Mouse (Mus musculus): ENCODE measurements around the gene Anks1b.
"Not testable (repeated sequence)": the region's sequence is repeated elsewhere in the genome, so short reads cannot be mapped to it uniquely, and the experiment has no call there.

Gene Anks1b

DNA sequence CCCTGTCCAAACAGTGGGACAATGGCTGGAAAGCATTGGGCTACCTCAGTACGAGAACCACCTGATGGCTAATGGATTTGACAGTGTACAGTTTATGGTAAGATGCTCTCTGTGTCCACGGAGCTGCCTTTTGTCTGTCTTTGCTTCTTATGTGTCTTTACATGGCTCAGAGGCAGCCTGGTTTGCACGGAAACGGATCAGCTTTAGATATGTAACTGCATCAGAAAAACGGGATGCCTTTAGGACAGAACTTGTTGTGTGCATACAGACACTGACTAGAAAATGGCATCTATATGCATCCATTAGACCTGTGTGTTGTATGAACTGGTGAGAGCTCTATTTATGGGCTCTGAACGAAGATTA lies 703.8 kb downstream of the Anks1b start:
- no peak for DNase-seq (ENCODE audit: low spot score in 2 of 2)

DNA sequence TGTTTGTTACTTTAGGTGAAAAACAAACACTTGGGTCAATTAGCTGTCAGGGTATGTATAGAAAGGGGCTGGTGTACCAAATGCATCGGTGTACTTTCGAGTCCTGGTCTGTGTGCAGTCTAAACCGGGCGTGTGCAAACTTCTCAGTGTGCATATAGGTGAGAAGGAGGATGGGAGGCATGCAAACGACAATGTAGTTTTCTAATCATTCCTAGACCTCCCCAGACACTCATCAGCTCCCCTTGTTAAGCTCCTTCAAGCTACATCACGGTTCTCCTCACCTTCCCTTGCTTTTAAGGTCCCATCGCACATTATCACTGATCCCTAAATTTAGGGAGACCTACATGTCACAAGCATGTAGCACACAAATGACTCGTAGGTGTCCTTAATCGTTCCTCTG lies 704.5 kb downstream of the Anks1b start:
- no peak for DNase-seq (ENCODE audit: low spot score in 2 of 2)

DNA sequence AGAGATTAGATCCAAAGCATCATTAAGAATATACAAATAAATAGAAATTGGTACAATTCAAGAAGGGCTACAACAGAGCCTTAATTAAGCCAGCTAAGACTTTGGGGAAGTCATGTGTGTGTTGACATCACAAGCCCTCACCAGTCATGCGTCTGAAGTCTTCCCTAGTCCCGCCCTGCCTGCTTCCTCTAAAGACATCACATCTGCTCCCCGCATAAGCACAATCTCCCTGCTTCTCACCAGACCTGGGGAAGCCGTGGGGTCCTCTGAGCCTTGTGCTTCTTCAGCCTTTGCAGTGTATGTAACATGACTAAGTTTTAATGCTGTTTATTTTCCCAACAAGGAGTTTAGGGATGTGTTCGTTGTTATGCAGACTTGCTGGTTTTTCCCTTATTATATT lies 706.7 kb downstream of the Anks1b start:
- no peak for DNase-seq (ENCODE audit: low spot score in 2 of 2)

DNA sequence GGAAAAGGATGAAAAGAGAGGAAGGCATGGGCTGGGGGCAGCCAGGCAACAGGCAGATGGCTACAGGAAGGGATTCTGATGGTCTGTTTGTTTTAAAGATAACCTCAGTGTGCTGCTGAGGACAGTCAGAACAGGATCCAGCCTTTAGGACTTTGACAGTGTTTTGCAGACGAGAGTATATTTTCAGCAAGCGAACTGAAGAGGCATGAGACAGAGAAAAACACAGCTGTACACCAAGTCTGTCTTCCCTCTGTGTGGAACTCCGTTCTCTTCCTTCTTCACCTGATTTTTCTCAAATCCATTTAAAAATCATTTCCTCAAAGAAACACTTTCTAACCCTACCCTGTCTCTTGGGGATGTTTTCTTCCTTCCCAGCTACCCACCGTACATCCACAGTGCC lies 710.7 kb downstream of the Anks1b start:
- DNase-seq (ENCODE audit: low spot score in 2 of 2): no peak

DNA sequence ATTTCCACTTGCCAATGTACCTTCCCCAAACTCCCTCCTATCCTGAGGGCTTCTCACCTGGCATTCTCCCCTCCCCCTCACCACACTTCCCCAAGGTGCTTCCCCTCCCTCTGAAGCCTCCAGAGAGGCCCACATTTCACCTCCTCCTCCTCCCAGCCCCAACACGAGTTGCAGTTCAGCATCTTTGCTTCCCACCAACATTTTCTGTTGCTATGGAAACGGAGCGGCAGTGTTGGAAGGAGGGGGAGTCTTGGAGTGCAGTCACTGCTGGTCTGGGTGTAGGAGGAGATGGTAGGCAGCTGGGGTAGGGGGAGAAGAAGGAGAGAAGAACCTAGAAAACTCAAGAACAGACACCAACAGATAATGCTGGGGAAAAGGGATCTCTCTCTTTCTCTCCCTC lies 722.8 kb downstream of the Anks1b start:
- no peak for DNase-seq (ENCODE audit: low spot score in 2 of 2)

DNA sequence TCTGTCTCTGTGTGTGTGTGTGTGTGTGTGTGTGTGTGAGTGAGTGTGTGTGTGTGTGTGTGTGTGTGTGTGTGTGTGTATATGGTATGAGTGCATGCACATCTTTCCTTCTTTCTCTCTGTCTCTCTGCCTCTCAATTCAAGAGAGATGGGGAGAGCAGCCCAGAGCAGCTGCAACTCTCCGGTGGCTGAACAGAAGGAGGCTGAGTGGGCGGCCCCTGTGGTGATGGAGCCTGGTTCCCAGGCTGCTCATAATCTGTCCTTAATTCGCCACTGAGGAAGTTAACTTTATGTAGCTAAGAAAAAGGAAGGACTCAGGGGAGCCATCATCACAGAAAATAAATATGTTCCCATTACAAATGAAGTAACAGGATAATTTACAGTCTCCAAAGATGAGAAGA lies 723.3 kb downstream of the Anks1b start:
- DNase-seq (ENCODE audit: low spot score in 2 of 2): no peak

DNA sequence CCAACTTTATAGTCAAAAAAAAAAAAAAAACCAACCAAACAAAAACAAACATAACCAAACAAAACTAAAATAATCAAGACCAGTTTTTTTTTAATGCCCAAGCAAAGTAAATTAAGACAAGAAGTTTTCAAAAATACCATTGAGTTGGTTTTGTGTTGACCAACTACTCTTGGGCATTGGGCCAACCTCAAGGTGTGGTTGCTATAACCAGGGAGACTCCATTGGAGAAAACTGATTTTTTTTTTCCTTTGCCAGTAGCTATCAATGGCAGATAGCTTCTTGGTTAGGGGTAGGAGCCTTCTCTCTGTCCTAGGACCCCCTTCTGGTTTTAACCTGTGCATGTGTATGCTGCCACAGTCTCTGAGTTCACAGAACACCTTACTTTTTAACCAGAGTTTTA lies 725.8 kb downstream of the Anks1b start:
- DNase-seq (ENCODE audit: low spot score in 2 of 2): no peak

DNA sequence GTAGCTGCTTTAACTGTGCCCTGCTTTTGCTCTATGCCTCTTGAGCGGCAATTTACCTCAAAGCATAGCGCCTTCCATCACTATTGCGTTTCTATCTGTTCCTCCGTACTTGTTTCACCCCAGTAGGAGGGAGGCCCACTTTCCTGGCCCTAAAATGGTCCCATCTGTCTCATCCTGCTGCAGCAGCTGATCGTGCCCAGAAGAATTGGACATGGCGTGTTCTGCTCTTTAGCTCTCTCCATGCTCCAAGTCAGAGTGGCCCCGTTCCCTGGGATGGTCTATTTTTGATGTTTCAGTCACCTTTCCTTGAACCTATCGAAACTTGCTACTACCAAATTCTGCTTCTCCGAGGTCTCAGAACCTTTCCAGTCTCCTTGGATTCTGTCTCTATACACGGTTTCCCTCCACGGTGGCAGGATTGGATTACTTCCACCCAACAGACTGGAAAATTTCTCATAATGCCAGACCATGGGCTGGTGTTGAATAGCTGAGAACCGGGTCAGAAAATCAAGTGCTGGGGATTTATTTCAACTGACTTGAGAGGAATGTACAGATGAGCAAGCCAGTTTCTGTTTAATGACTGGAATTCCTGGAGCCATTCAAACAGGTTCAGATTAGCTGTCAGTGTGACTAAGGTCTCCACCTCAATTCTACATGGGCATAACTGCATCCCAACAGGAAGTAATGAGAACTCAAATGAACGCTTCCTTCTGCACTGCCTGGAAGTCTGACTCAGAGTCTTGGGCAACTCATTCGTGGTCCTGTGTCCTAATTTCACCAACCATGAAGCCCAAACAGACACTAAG lies 726.6 kb downstream of the Anks1b start:
- DNase-seq (ENCODE audit: low spot score in 2 of 2): no peak

DNA sequence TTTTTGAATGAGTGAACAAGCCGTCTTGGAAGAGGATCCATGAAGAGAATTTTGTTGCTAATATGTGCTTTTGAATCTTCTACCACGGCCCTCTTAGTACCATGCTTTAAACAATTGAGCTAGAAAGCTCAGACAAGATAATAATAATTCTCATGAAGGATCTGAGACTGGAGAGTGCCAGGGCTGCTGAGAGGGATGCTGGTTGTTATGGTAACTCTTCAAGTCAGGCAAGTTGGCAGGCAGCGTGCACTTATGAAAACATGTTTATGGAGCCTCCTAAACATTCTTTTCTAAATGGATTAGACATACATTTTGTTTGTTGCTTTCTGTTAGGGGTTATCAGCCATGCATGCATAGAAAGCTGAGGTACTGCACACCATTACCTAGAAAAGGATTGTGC lies 734.3 kb downstream of the Anks1b start:
- DNase-seq (ENCODE audit: low spot score in 2 of 2): no peak

DNA sequence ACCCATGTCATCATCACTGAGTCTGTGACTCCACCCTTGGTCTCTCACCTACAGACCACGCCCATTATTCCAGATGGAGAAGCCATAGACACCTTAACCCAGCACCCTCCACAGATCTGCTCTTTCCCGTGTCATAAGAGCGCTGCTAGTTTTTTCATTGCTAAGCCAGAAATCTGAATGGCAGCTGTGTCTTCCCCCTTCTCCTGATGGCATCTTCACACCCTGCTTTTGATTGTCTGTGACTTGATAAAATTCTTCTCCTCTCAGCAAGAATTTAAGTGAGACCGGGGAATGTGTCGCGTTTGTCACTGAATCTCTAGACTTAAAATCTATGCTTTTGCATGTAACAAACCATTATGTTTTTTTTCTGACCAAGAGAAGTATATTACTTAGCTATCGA lies 736.1 kb downstream of the Anks1b start:
- DNase-seq (ENCODE audit: low spot score in 2 of 2): no peak

DNA sequence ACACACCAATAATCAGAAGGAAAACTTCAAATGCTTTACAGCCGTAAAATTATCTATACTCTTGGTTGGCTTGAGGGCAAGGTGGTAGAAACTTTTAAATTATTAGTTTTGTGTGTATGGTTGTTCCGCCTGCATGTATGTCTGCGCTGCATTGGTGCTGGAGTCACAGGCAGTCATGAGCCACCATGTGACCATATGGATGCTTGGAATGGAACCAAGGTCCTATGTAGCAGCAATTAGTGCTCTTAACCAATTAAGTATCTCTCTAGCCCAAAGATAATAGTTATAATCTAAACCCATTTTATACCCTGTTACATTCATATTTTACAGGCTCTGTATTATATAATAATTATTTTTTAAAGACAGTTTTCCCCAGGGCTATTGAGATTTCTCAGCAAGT lies 739.7 kb downstream of the Anks1b start:
- DNase-seq (ENCODE audit: low spot score in 2 of 2): no peak

DNA sequence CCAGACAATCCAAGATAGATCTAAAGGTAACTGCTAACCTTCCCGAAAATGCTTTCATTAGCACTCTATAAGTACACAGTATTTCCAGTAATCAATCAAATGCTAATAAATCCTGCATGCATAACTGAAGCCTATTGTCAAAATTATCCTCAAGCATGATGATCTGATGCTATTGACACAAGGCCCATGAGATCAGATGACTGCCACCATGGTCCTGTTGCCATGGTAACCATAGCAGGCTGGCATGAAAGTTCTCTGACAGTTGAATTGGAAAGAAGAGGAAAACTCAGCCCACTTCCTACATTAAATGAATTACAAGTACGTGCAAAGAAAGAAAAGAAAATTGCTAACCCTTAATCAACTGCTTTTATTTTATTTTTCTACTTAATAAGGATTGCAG lies 741.9 kb downstream of the Anks1b start:
- DNase-seq (ENCODE audit: low spot score in 2 of 2): no peak

DNA sequence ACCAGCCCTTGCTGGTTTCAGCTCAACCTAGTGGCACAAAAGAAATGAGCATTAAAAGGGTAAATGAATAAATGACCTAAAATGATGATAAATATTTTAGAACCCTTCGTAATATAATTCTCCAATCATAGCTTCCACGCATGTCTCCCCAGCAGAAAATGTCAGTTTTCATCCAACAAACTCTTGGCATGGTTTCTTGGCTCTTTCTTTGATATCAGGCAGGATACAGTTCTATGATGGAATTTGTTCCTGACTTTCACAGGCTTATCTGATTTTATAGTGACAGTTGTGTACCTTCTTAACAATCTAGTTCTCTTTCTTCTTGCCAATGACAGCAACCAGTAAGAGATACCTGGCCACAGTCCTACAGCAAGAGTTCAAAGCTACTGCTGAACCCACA lies 743.3 kb downstream of the Anks1b start:
- DNase-seq (ENCODE audit: low spot score in 2 of 2): no peak

DNA sequence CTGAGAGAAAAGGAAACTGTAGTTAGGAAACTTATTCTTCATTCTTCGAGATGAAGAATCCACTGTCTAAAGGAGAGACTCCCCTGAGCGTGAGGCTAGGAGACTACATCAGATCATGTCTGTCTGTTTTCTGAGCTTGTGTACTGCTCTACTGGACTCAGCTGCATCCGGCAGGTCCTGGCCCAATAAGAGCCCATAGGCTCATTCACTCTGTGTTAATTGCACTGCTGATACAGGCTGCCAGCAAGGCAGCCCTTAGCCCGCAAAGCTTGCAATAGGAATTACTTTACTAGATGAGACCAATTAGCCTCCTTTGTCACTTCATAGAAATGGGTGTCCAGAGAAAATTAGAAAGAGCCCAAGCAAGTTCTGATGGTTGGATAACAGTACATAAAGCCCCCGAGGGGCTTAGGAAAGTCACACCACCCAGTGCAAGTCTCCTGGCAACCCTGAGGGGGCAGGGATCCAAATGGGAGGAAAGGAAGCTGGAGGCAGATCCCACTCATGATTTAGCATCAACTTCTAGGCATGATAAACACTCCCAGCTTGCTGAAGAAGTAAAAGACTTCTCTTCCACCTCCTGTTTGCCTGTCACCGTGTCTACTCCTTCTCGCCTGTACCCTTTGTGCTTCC lies 744.5 kb downstream of the Anks1b start:
- no peak for DNase-seq (ENCODE audit: low spot score in 2 of 2)

DNA sequence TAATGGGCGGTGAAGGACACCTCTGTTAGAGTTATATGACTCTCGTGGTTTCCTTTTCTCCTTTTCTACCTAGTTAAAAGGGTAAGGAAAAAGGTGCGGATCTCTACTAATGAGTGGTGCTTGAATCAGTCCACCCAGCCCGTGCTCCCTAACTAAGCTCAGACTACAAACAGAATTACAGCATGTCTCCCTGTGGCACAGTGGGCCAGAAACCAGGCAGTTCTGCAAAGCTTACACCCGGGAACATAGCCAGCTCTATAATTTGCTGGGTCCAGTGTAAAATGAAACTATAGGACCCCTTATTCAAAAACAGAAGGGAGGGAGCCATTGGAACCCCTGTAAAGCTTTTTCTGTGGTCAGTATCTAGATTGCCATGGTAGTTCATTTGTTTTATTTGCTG lies 754.2 kb downstream of the Anks1b start:
- no peak for DNase-seq (ENCODE audit: low spot score in 2 of 2)

DNA sequence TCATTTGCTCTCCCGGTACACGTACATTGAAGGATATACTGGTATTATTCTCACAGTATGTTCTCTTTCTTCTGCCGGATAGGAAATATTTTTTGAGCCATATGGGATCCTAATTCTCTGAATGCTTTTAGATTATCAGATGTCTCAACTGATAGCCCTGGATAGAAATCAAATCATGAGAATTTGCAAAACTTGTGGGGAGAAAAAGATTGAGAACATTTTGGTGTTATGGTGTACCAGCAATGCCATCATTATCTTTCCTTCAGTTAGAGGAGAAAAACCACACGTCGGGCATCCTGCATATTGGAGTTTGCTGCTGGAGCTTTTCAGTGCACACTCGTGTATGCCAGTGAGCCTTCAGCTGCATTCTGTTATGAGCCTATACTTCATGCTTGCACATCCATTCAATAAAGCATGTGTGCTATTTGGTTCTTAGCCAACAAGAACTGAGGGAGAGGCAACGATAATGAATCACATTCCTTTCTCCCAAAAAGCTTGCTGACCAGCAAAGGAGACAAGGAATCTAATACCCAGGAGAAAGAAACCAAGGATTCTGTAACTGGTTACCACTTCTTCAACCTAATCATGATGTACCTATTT lies 756.9 kb downstream of the Anks1b start:
- DNase-seq (ENCODE audit: low spot score in 2 of 2): no peak

DNA sequence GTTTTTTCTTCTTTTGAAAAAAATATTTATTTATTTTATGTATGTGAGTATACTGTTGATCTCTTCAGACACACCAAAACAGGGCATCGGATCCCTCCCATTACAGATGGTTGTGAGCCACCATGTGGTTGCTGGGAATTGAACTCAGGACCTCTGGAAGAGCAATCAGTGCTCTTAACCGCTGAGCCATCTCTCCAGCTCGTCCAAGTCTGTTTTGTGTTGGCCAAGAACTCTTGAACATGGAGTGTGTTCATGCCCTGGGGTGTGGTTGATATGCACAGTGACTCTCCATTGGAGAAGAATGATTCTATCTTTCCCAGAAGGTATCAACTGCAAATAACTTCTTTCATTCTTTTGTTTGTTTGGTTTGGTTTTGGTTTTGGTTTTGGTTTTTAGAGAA lies 757.5 kb downstream of the Anks1b start:
- DNase-seq (ENCODE audit: low spot score in 2 of 2): not testable (repeated sequence)

DNA sequence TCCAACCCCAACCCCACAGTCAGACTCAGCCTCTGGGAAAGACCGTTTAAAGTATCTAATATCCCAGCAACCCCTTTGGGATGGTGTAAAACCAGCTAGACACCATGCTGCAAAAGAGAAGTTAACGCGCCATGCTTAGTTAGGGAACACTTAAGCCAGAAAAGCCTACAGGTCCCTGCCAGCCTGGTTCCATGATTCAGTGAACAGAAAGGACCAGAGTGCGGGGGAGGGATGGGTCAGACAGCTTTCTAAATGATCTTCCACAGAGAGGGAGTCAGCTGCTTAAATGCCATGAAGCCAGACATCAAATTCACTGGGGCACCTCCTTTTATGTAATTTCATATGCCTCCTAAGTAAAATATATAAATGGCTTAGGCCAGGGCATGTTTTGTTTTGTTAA lies 764.0 kb downstream of the Anks1b start:
- DNase-seq (ENCODE audit: low spot score in 2 of 2): no peak

DNA sequence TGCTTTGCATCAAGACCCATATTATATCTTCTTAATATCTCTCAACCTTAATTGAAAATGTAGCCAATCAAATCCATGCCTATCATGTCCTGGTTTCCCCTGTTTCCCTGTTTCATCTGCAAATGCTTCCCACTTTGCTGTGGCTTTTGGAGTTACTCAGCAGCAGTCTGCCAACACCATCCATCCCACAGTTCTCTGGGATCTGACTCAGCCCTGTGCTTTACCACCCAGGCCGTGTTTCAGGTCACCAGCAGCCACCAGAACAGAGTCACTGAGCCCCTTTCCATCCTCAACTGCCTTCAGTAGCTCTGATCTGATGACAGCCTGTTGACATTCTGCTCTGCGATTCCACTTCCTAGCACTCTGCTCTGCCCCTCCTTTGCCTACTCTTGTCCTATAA lies 776.4 kb downstream of the Anks1b start:
- DNase-seq (ENCODE audit: low spot score in 2 of 2): no peak

DNA sequence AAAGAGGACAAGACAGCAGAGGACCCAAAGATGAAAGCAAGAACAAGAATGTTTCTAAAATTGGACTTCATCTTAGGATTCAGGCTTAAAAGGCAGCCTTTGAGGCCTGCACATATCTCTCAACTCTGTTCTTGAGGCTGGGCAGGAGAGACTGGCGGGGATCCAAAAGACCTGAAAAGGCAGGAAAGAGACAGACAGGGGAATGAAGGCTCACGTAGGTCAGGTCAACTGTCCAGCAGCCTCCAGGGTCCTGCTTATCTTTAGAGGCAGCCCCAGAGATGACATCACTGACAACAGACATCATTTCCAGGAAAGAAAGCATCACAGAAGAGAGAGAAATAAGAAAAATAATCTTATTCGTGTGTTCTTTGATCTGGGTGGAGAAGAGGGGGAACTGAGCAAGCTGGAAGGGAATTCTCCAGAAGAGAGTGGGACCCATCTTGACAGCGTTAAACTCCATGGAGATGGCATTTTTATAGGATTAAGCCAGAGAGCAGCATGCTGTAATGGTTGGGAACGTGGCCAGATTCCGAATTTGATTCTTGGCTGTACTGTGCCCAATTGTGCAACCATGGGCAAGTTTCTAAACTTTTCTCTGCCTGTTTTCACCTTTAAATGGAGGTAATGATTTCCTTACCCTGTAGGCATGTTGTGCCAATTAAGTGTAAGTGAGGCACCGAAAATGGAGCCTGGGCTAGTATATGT lies 784.3 kb downstream of the Anks1b start:
- DNase-seq (ENCODE audit: low spot score in 2 of 2): no peak

DNA sequence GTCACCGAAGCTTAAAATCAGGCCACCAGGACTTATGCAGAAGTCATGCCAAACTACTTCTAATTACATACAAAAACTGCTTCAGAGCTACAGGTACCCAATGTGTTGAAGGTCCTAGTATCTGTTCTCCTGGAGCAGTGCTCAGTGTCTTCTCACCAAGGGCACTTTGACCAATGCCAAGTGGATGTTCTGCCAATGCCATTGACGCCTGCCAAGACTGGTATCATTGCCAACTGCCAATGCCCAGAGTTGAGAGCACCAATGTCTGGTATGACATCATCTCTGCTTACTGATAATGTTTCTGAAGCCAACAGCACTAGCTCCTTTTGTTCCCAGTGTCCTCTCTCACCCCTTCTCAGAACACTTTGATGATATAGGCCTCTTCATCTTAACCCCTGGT lies 793.4 kb downstream of the Anks1b start:
- DNase-seq (ENCODE audit: low spot score in 2 of 2): no peak

DNA sequence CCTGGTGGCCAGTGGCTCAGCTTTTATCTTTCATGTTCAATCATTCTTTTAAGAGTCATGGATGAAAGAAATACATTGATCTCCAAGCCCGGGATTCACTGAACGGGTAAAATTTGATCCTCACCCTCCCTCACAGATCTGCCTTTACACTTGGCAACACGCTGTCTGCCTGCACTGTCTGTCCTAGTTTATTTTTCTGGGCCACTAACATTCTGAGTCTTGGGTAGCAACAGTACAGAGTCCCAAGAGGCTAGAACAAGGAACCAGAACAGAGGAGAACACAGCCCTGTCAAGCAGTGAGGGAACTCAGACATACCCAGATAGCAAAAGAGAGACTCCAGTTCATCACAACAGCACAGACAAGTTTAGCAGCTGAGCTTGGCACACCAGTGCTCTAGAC lies 797.0 kb downstream of the Anks1b start:
- no peak for DNase-seq (ENCODE audit: low spot score in 2 of 2)

DNA sequence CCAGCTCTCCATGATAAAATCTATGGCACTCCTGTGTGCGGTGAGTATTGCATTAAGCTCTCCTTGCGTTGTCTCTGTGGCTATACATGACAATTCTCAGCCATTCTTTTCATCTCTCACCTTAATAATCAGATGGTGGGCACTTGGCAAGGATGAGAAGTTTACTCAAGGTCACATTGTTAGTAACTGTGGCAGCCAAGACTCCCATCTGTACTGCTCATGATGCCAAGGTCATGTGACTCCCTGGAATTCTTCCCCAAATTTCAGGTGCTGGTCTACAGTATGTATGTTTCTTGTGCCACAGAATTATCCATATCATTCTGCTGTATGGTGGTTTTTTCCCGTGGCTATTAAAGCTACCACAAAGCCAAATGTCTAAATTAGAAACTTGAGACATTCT lies 798.8 kb downstream of the Anks1b start:
- no peak for DNase-seq (ENCODE audit: low spot score in 2 of 2)

Data from urinary bladder, postnatal 4 days (tissue).